Mouse (Mus musculus): ENCODE measurements at regions not wholly inside any gene's neighbourhood (a gene's known extent, or its start where the extent isn't known, plus 50 kb on each side); places are given as distances from the start of the nearest gene placed in this dataset.

GRCm38 (mm10) chr10:95745254-95745653, 72.0 kb upstream of the Anapc15-ps start:
- TF ChIP-seq CTCF (IDR thresholded peaks at IDR 0.05) (no peak), EP300 (IDR thresholded peaks at IDR 0.05) (no peak)
